Mouse (Mus musculus) liver, postnatal 0 days (tissue): ENCODE results near the gene Arhgap29. TPM values are rescaled to one million over a fixed set of nuclear protein-coding genes. Genes with fewer than 3 reads are reported as not detected.

ENCODE experiments used
- ATAC-seq: fragments of 200-750 bp; cut with Nextera tagmentation; 2 replicates; pipeline ENCODE4 v1.8.0; 2017; ENCODE audit warnings: mild to moderate bottlenecking, moderate library complexity
- DNase-seq: peaks from one replicate; pipeline ENCODE4 v3.0.0-alpha.2; 2016
- H3K27ac ChIP-seq: fragments of 300-500 bp; sonication (generic); 2 replicates; pipeline ENCODE4 v1.5.1; 2014; ENCODE audit warnings: antibody characterized with exemption, moderate library complexity, mild to moderate bottlenecking, low read depth
- H3K27me3 ChIP-seq: fragments of 300-500 bp; sonication (generic); 2 replicates; pipeline ENCODE4 v1.6.1; 2014; ENCODE audit warnings: low read length, control low read depth, mixed read lengths; ENCODE audit not compliant: insufficient read depth
- H3K36me3 ChIP-seq: fragments of 300-500 bp; sonication (generic); replicated peaks from 2 replicates; pipeline ENCODE4 v1.6.1; 2014; ENCODE audit warnings: mild to moderate bottlenecking, control low read depth, low read length, moderate library complexity, mixed read lengths; ENCODE audit not compliant: insufficient read depth
- H3K4me1 ChIP-seq: fragments of 300-500 bp; sonication (generic); 2 replicates; pipeline ENCODE4 v1.6.1; 2014; ENCODE audit warnings: antibody characterized with exemption, mild to moderate bottlenecking, control low read depth; ENCODE audit not compliant: insufficient read depth
- H3K4me2 ChIP-seq: fragments of 300-500 bp; sonication (generic); 2 replicates; pipeline ENCODE4 v1.6.1; 2014; ENCODE audit warnings: low read depth, mild to moderate bottlenecking, low read length, moderate library complexity, mixed read lengths
- H3K4me3 ChIP-seq: fragments of 300-500 bp; sonication (generic); 2 replicates; pipeline ENCODE4 v1.5.1; 2014; ENCODE audit warnings: low read depth, low read length
- H3K9ac ChIP-seq: fragments of 300-500 bp; sonication (generic); replicated peaks from 2 replicates; pipeline ENCODE4 v1.6.1; 2014; ENCODE audit warnings: mild to moderate bottlenecking, moderate library complexity
- H3K9me3 ChIP-seq: fragments of 300-500 bp; sonication (generic); 2 replicates; pipeline ENCODE4 v1.6.1; 2016; ENCODE audit warnings: mild to moderate bottlenecking, control low read depth, low read length, mixed read lengths
- CTCF ChIP-seq: sonication (generic); IDR thresholded peaks from 2 replicates; pipeline ENCODE4 v1.5.1; 2016; ENCODE audit warnings: antibody characterized with exemption, low read depth
- EP300 ChIP-seq: IDR thresholded peaks from 2 replicates; pipeline ENCODE4 v1.6.1; 2016; ENCODE audit warnings: antibody characterized with exemption, low read depth, mild to moderate bottlenecking
- WGBS: fragments of 180-500 bp; shearing (Covaris S2); extraction: QIAGEN DNeasy Blood & Tissue Kit; methylation state at CpG from one replicate; pipeline ENCODE4 v1.1.7; 2014; ENCODE audit not compliant: insufficient replicate concordance; 5-methylcytosine and 5-hydroxymethylcytosine counted together
- polyA plus RNA-seq: library from polyadenylated mRNA; unstranded; fragments of >200 nt; fragmentation: Nextera tagmentation; extraction: Ambion mirVana; gene quantifications from 2 replicates; pipeline ENCODE4 v1.2.1, GENCODE M21; 2015

The Arhgap29 gene
- polyA plus RNA-seq, 1 experiment from 2014 or later: 10.4 TPM

GRCm38 (mm10) chr3:121973761-121974160 lies 21.4 kb downstream of the Arhgap29 start:
- no peak for TF ChIP-seq CTCF
- no peak for TF ChIP-seq EP300
- no peak for DNase-seq
- H3K9me3 ChIP-seq: no peaks in the 10 kb centered on the region
- H3K36me3 ChIP-seq: no peaks in the 10 kb centered on the region
- no peak overlapping the region for H3K9ac ChIP-seq
- no peaks in the 10 kb centered on the region for H3K27me3 ChIP-seq
- ATAC-seq: no peak
- no peak overlapping the region for H3K27ac ChIP-seq
- H3K4me1 ChIP-seq: no peaks in the 10 kb centered on the region
- H3K4me3 ChIP-seq: no peak overlapping the region
- WGBS: 56% methylated on average over 5 of the region's 5 CpGs
- H3K4me2 ChIP-seq: no peak overlapping the region

DNA sequence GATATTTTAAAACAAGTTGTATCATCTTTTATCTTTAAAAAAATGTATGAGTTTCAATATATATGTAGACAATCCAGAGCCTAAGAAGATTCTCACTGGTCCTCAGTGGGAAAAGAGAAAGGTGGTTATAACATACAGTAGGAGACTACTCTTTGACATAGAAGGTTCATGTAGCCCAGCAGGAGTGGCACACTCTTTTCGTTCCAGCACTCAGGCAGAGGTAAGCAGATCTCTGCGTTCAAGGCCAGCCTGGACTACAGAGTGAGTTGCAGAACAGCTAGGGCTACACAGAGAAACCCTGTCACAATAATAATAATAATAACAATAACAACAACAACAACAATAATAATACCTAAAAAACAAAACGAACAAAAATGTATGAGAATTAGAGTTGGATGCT lies 23.0 kb downstream of the Arhgap29 start:
- no peak overlapping the region for H3K4me3 ChIP-seq
- no peaks in the 10 kb centered on the region for H3K9me3 ChIP-seq
- H3K36me3 ChIP-seq: no peaks in the 10 kb centered on the region
- no peaks in the 10 kb centered on the region for H3K4me1 ChIP-seq
- ATAC-seq (no peak), DNase-seq (no peak)
- 75% methylated on average over 3 of the region's 3 CpGs for WGBS
- H3K27me3 ChIP-seq: no peaks in the 10 kb centered on the region
- H3K27ac ChIP-seq: no peak overlapping the region
- H3K4me2 ChIP-seq: no peak overlapping the region
- H3K9ac ChIP-seq: no peak overlapping the region
- no peak for TF ChIP-seq CTCF
- TF ChIP-seq EP300: no peak

GRCm38 (mm10) chr3:121981306-121981705 lies 29.0 kb downstream of the Arhgap29 start:
- no peak for ATAC-seq
- Histone ChIP-seq H3K4me3 (no peak overlapping the region), H3K27me3 (no peaks in the 10 kb centered on the region), H3K9me3 (no peaks in the 10 kb centered on the region), H3K4me2 (no peak overlapping the region), H3K27ac (no peak overlapping the region), H3K4me1 (peaks cover 3% of the 10 kb centered on the region; the same call in 1 of the 2 replicates), H3K36me3 (peaks cover 6% of the 10 kb centered on the region; the same call in 1 of the 2 replicates), H3K9ac (no peak overlapping the region)
- WGBS: 66% methylated on average over 4 of the region's 4 CpGs
- TF ChIP-seq EP300 (no peak), CTCF (no peak)
- DNase-seq: no peak

- H3K4me2 ChIP-seq: no peak overlapping the region
- ATAC-seq (no peak), DNase-seq (no peak)
- H3K36me3 ChIP-seq: peaks cover 6% of the 10 kb centered on the region; the same call in 1 of the 2 replicates
- H3K27me3 ChIP-seq: no peaks in the 10 kb centered on the region
- WGBS: 41% methylated on average over 4 of the region's 4 CpGs
- H3K9me3 ChIP-seq: no peaks in the 10 kb centered on the region
- no peak overlapping the region for H3K27ac ChIP-seq
- peaks cover 3% of the 10 kb centered on the region; the same call in 1 of the 2 replicates for H3K4me1 ChIP-seq
- H3K4me3 ChIP-seq: no peak overlapping the region
- H3K9ac ChIP-seq: no peak overlapping the region
- TF ChIP-seq CTCF: no peak
Observed at GRCm38 (mm10) chr3:121982450-121982849, 30.1 kb downstream of the Arhgap29 start.

DNA sequence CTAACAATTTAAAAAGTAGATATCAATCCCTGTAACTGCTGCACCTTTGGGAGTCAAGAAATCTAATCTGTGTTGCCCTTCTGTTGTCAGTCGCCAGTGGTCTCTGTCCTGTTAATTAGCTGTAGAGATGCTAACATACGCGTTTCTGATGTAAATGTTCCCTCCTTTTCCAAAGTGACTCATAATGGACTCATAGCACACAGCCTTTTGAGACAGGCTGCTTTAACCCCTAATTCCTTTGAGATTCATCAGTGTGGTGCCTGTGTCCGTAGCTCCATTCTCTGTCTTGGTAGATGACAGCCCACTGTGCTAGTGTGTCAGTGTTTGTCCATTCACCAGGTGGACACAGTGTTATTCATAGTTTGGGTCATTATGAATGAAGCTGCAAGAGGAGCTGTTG lies 42.8 kb downstream of the Arhgap29 start:
- Histone ChIP-seq H3K4me2 (no peak overlapping the region), H3K9ac (no peak overlapping the region), H3K9me3 (no peaks in the 10 kb centered on the region), H3K4me1 (no peaks in the 10 kb centered on the region), H3K36me3 (peaks cover 28% of the 10 kb centered on the region), H3K27ac (no peak overlapping the region), H3K4me3 (no peak overlapping the region), H3K27me3 (no peaks in the 10 kb centered on the region)
- no peak for ATAC-seq
- WGBS: 79% methylated on average over 4 of the region's 4 CpGs
- DNase-seq: no peak
- TF ChIP-seq EP300: no peak
- TF ChIP-seq CTCF: no peak

DNA sequence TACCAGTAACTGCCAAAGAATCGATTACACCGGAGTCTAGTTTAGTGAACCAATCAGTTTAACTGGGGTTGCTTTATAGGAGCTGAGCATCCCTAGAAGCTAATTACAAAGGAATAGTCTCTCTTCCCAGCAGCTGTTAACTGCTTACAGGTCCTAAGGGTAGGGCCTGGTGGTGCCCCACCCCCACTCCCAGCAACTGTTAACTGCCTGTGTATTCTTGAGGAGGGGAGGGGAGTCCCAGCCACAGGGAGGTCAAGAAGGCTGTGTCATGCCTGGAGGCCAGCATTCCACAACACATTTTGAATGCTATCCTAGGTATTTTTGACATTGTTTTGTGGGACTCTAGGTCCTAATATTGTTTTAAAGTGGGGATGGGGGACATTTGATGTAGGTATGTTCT lies 47.6 kb downstream of the Arhgap29 start:
- 91% methylated on average over 2 of the region's 2 CpGs for WGBS
- no peak for DNase-seq
- Histone ChIP-seq H3K27ac (no peak overlapping the region), H3K4me1 (no peaks in the 10 kb centered on the region), H3K27me3 (no peaks in the 10 kb centered on the region), H3K4me2 (no peak overlapping the region), H3K4me3 (no peak overlapping the region), H3K9ac (no peak overlapping the region), H3K9me3 (no peaks in the 10 kb centered on the region), H3K36me3 (peaks cover 23% of the 10 kb centered on the region)
- ATAC-seq: no peak
- TF ChIP-seq CTCF: no peak
- TF ChIP-seq EP300: no peak

DNA sequence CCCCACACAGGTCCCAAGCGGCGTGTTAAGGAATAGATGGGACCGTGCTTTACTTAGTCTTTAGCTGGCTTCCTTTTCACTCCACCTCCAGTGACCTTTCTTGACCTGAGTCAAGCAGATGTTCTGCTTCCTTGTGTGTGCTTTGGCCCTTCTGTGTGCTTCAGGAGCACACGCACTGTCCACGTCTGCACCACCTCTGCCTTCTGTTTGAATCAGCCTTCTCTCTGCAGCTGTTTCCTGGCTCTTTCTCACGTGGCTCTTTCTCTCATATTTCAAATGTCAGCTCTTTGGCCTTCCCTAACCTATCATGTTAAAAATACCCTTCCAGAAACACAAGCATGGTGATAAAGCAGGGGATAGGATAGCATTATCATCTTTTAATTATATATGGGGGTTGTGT lies 49.2 kb downstream of the Arhgap29 start:
- no peak overlapping the region for H3K4me2 ChIP-seq
- H3K27me3 ChIP-seq: no peaks in the 10 kb centered on the region
- peaks cover 16% of the 10 kb centered on the region for H3K36me3 ChIP-seq
- H3K4me1 ChIP-seq: no peaks in the 10 kb centered on the region
- H3K9ac ChIP-seq: no peak overlapping the region
- DNase-seq (no peak), ATAC-seq (no peak)
- no peak for TF ChIP-seq CTCF
- TF ChIP-seq EP300: no peak
- H3K4me3 ChIP-seq: no peak overlapping the region
- no peak overlapping the region for H3K27ac ChIP-seq
- H3K9me3 ChIP-seq: no peaks in the 10 kb centered on the region
- WGBS: 56% methylated on average over 6 of the region's 6 CpGs
